Mouse (Mus musculus): ENCODE results near the gene Lrp3. TPM values are rescaled to one million over a fixed set of nuclear protein-coding genes. Genes with fewer than 3 reads are reported as not detected.

The Lrp3 gene
- polyA plus RNA-seq, 1 experiment from 2014 or later: 8.3 TPM

DNA sequence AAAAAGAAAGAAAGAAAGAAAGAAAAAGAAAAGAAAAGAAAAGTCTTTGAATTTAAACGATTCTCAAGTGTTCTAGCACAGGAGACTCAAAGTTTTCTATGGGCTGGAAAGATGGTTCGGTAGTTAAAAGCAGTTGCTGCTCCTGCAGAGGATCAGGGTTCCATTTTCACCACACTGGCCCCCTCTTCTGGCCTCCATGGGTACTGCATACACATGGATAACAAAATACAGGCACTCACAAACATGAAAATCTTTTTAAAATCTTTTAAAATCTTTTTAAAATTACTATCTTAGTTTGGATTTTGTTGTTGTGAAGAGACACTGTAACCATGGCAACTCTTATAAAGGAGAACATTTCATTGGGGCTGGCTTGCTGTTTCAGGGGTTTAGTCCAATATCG lies 15.0 kb upstream of the Lrp3 start:
- H3K4me1 ChIP-seq: peaks cover 8% of the 10 kb centered on the region; the same call in 1 of the 2 replicates
- 78% methylated on average over 3 of the region's 3 CpGs for WGBS
- H3K27me3 ChIP-seq: no peaks in the 10 kb centered on the region
- H3K36me3 ChIP-seq: no peaks in the 10 kb centered on the region
- no peak overlapping the region for H3K4me2 ChIP-seq
- no peak for ATAC-seq (ENCODE audit: insufficient number of reproducible peaks, low FRiP score, low TSS enrichment, low read depth)
- H3K4me3 ChIP-seq: no peak overlapping the region
- no peak overlapping the region for H3K9ac ChIP-seq
- H3K27ac ChIP-seq: no peak overlapping the region
- no peaks in the 10 kb centered on the region for H3K9me3 ChIP-seq

DNA sequence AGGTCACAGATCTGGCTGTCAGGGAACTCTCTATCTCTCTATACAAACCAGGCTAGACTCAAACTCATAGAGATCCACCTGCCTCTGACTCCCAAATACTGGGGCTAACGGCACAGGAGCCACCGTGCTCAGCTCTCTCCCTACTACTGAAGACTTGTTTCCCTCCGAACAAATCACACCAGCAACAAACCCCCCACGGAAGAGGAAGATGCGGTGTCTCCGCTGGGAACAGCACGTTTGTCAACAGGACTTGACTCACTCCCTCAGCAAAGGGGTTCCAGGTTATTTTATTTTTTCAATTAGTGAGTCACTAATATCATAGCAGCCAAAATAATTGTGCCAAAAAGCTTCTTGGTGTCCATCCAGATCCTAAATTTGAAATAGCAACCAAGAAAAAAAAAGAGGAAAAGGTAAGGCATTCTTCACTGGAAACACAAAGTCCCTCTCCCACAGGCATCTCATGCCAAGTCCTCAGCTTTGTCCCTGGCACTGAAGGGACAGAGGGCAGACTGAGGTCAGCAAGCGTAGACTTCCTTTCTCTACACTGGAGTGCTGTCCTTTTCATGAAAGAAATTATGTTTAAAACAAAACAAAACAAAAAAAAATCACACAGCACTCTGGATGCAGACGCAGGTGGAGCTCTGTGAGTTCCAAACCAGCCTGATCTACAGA lies 5.5 kb upstream of the Lrp3 start:
- Histone ChIP-seq H3K4me2 (no peak overlapping the region), H3K4me1 (peaks cover 1% of the 10 kb centered on the region; the same call in 1 of the 2 replicates), H3K9ac (no peak overlapping the region), H3K27me3 (no peaks in the 10 kb centered on the region), H3K9me3 (no peaks in the 10 kb centered on the region), H3K27ac (no peak overlapping the region), H3K36me3 (no peaks in the 10 kb centered on the region), H3K4me3 (no peak overlapping the region)
- ATAC-seq (ENCODE audit: insufficient number of reproducible peaks, low FRiP score, low TSS enrichment, low read depth): no peak
- WGBS: 75% methylated on average over 9 of the region's 9 CpGs

DNA sequence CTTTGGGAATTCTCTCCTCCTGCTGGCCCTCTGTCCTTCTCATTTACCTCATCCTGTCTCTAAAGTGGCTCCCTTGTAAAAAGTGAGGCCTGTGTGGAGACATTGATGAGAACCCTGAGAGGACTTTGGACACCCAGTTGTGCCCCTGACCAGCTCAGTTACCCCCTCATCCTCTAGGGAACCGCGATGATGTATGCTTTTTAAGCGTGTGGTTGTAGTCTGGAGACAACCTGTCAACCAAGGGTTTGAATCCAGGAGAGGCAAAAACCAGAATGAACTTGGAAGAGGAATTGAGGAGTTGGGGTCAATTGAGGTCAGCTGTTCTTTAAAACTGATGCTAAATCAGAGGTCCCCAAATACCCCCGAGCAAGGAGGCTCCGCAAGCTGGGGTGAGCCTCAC lies 433 bp upstream of the Lrp3 start:
- Histone ChIP-seq H3K27me3 (peaks cover 5% of the 10 kb centered on the region; the same call in 1 of the 2 replicates), H3K36me3 (peaks cover 9% of the 10 kb centered on the region), H3K27ac (no peak overlapping the region), H3K4me3 (peak overlapping the region; percentile 78), H3K4me1 (peaks cover 18% of the 10 kb centered on the region), H3K4me2 (peak overlapping the region; percentile 86), H3K9ac (no peak overlapping the region), H3K9me3 (no peaks in the 10 kb centered on the region)
- no peak for ATAC-seq (ENCODE audit: insufficient number of reproducible peaks, low FRiP score, low TSS enrichment, low read depth)
- WGBS: 43% methylated on average over 5 of the region's 5 CpGs

DNA sequence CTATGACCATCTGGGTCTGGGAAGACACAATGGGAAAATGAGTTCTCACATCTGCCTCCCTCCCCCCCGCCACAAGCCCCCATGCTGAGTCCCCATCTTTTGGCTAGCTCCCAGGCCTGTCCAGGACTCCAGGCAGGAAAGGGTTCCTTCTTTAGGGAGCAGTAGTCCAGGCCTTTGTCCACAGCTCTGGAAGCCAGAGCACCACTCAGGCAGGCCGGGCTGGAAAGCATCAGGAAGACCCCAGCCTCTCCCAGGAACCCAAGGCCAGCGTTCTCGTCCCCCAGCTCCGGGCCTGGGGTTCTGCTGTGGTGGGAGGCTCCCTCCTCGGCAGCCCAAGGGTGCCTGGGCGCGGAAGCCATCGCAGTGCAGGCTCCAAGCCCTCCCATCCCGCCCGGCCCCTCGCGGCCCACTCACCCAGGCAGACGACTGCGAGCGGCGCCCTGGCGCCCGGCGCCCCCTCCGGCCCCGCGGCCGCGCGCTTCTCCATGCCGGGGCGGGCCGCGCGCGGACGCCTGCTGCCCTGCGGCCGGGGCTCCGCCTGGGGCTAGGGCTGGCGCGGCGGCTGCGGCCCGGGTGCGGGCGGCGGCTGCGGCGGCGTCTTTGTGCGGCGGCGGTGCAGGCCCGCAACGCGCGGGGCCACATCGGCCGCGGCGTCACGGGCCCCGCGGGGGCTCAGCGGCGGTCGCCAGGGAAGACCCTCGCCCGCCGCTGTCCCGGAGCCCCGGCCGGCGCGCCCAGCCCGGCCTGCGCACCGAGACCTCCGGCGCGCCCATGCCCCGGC lies 666 bp downstream of the Lrp3 start:
- peaks cover 18% of the 10 kb centered on the region for H3K4me1 ChIP-seq
- peak overlapping the region; percentile 60 for H3K9ac ChIP-seq
- peak overlapping the region; percentile 78 for H3K4me3 ChIP-seq
- H3K27ac ChIP-seq: peak overlapping the region; percentile 47
- no peaks in the 10 kb centered on the region for H3K9me3 ChIP-seq
- peak overlapping the region; percentile 86 for H3K4me2 ChIP-seq
- peaks cover 12% of the 10 kb centered on the region for H3K36me3 ChIP-seq
- peak; percentile 15; the same call in 1 of the 2 replicates for ATAC-seq (ENCODE audit: insufficient number of reproducible peaks, low FRiP score, low TSS enrichment, low read depth)
- WGBS: under 1% methylated on average over 68 of the region's 79 CpGs
- H3K27me3 ChIP-seq: peaks cover 5% of the 10 kb centered on the region; the same call in 1 of the 2 replicates

DNA sequence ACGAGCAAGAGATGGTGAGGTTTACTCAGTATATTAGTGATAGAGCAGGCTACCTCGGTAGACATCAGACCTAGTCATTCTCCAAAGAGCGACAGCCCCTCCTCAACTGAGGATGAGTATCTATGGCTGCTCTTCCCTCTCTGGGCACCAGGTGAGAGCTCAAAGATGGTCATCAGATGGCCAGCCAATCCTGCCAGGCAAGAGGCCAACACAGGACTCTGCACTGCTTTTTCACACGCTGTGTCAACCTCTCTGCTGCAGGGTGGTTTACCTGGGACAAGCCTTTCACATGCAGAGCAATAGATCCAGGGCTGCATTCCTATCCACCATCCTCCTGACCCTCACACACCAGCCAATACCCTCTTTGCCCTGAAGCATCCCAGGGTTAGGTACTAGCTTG lies 3.5 kb downstream of the Lrp3 start:
- 86% methylated on average over 4 of the region's 4 CpGs for WGBS
- H3K4me1 ChIP-seq: peaks cover 18% of the 10 kb centered on the region

DNA sequence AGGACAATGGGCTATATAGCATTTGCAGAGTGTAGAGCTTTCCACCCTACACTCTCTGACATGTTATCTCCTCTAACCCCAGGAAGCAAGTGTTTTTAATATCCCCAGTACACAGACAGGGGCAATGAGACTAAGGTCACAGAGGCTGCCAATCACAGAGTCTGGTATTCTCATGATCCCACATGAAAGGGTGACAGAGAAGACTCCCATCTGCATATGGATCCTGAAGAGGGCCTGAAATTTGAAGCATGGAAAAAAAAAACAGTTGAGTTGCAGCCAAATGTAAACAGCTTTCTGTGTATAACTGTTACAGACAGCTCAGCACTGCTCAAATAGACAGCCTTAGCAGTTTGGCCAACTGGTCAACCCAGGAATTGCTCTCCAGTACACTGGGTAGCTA lies 15.5 kb downstream of the Lrp3 start:
- H3K27ac ChIP-seq: no peak overlapping the region
- ATAC-seq (ENCODE audit: insufficient number of reproducible peaks, low FRiP score, low TSS enrichment, low read depth): no peak
- peaks cover 16% of the 10 kb centered on the region for H3K4me1 ChIP-seq
- H3K4me3 ChIP-seq: no peak overlapping the region
- no peaks in the 10 kb centered on the region for H3K27me3 ChIP-seq
- H3K9ac ChIP-seq: no peak overlapping the region
- no peak overlapping the region for H3K4me2 ChIP-seq
- peaks cover 51% of the 10 kb centered on the region for H3K36me3 ChIP-seq
- no peaks in the 10 kb centered on the region for H3K9me3 ChIP-seq

More for the DNA sequence above, 3.5 kb downstream of the Lrp3 start:
- no peak for ATAC-seq (ENCODE audit: insufficient number of reproducible peaks, low FRiP score, low TSS enrichment, low read depth)
- Histone ChIP-seq H3K4me3 (no peak overlapping the region), H3K4me2 (no peak overlapping the region), H3K27ac (no peak overlapping the region), H3K27me3 (peaks cover 5% of the 10 kb centered on the region; the same call in 1 of the 2 replicates), H3K9ac (no peak overlapping the region), H3K36me3 (peaks cover 12% of the 10 kb centered on the region), H3K9me3 (no peaks in the 10 kb centered on the region)

DNA sequence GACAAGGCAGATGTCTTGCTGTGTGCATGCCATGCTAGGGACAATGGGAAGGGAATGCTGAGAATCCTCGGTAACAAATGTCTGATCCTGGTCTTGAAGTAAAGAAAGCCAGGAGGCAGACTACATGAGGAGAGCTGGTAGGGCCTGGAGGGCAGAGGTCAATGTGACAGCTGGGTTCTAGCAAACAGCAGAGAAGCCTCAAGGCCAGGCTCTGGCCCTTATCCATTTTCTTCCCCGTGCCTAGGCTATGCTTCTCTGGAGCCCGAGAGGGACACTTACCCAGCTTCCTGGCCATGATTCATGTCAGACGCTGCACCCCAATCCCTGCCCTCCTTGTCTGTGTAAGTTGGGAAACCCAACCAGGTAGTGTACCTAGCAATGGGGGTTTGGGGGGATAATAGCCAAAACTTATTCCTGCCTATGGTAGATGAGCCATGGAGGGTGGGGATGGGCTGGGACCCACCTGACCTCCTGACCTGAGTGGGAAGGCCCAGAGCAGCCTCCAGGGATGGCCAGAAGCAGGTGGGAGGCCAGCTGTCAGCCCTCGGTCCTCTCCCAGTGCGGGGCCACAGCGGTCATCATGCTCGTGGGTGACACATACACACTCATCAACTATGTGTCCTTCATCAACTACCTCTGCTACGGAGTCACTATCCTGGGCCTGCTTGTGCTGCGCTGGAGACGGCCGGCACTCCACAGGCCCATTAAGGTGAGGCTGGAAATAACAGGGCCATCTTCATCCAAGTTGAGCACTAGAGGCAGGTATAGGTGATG lies 16.1 kb downstream of the Lrp3 start:
- H3K4me3 ChIP-seq: no peak overlapping the region
- WGBS: 91% methylated on average over 12 of the region's 12 CpGs
- H3K4me1 ChIP-seq: peaks cover 16% of the 10 kb centered on the region
- peaks cover 47% of the 10 kb centered on the region for H3K36me3 ChIP-seq
- H3K9me3 ChIP-seq: no peaks in the 10 kb centered on the region
- no peak overlapping the region for H3K4me2 ChIP-seq
- H3K27ac ChIP-seq: no peak overlapping the region
- ATAC-seq (ENCODE audit: insufficient number of reproducible peaks, low FRiP score, low TSS enrichment, low read depth): no peak
- no peak overlapping the region for H3K9ac ChIP-seq
- H3K27me3 ChIP-seq: no peaks in the 10 kb centered on the region

DNA sequence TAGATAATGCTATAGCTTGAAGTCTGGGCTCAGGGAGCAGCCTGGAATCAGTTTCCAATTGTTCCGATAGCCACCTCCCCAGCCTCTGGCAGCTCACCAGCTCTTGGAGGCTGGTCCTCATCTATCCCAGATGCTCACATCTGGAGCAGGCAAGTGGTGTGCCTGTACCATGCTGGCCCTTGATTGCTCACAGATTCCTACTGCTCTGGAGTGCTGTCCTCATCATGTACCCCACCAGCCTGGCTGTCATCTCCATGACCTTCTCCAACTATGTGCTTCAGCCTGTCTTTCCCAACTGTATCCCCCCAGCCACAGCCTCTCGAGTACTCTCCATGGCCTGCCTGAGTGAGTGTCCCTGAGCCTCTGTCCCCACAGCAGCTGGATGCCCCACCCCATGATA lies 18.3 kb downstream of the Lrp3 start:
- H3K9me3 ChIP-seq: no peaks in the 10 kb centered on the region
- peaks cover 26% of the 10 kb centered on the region for H3K36me3 ChIP-seq
- ATAC-seq (ENCODE audit: insufficient number of reproducible peaks, low FRiP score, low TSS enrichment, low read depth): peak; percentile 27; the same call in 1 of the 2 replicates
- H3K4me1 ChIP-seq: peaks cover 16% of the 10 kb centered on the region
- H3K27me3 ChIP-seq: no peaks in the 10 kb centered on the region
- peak overlapping the region; percentile 17 for H3K27ac ChIP-seq
- H3K4me3 ChIP-seq: no peak overlapping the region
- WGBS: 37% methylated on average over 2 of the region's 2 CpGs
- H3K4me2 ChIP-seq: no peak overlapping the region
- H3K9ac ChIP-seq: no peak overlapping the region

DNA sequence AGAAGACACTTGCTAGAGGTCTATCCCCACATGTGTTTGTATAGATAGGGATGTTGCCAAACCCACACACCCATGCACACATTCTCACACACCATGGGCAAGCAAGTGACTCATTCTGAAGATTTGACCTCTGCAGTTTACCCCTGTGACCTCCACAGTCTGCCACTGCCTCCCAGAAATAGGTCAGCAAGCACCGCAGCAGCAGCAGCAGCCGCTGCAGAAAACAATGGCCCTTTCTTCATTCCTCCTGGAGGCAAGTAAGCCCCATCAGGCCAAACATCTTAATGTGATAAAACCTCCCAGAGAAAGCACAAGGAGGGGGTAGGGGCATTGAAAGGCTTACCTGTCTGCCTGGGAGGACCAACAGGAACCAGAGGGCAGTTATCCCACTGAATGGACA lies 24.0 kb downstream of the Lrp3 start:
- H3K9me3 ChIP-seq: no peaks in the 10 kb centered on the region
- H3K36me3 ChIP-seq: no peaks in the 10 kb centered on the region
- no peak overlapping the region for H3K4me2 ChIP-seq
- no peak overlapping the region for H3K27ac ChIP-seq
- no peak for ATAC-seq (ENCODE audit: insufficient number of reproducible peaks, low FRiP score, low TSS enrichment, low read depth)
- H3K4me3 ChIP-seq: no peak overlapping the region
- 28% methylated on average over 2 of the region's 2 CpGs for WGBS
- no peak overlapping the region for H3K9ac ChIP-seq
- H3K4me1 ChIP-seq: peaks cover 2% of the 10 kb centered on the region
- peaks cover 34% of the 10 kb centered on the region for H3K27me3 ChIP-seq

DNA sequence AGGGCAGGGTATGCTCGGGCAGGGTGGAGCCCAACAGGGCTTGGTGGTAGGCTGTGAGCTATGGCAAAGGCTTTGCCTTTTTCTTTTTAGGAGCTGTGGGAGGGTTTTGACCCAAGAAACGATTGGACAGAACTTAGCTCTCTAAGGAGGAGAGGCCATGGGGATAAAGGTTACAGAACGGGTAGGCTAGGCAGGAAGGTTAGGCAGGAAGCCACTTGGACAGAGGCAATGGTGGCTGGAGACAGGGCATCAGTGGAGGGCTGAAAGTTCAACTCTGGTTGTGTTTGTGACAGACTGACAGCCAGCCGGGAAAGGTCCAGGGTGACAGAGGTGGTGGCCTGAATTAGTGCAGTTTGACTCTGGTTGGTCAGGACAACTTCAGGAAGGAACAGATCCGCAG lies 25.6 kb downstream of the Lrp3 start:
- ATAC-seq (ENCODE audit: insufficient number of reproducible peaks, low FRiP score, low TSS enrichment, low read depth): no peak
- Histone ChIP-seq H3K27me3 (peaks cover 50% of the 10 kb centered on the region), H3K9me3 (no peaks in the 10 kb centered on the region), H3K27ac (no peak overlapping the region), H3K9ac (no peak overlapping the region), H3K36me3 (no peaks in the 10 kb centered on the region), H3K4me2 (no peak overlapping the region), H3K4me1 (peaks cover 18% of the 10 kb centered on the region), H3K4me3 (no peak overlapping the region)
- 66% methylated on average over 5 of the region's 5 CpGs for WGBS

DNA sequence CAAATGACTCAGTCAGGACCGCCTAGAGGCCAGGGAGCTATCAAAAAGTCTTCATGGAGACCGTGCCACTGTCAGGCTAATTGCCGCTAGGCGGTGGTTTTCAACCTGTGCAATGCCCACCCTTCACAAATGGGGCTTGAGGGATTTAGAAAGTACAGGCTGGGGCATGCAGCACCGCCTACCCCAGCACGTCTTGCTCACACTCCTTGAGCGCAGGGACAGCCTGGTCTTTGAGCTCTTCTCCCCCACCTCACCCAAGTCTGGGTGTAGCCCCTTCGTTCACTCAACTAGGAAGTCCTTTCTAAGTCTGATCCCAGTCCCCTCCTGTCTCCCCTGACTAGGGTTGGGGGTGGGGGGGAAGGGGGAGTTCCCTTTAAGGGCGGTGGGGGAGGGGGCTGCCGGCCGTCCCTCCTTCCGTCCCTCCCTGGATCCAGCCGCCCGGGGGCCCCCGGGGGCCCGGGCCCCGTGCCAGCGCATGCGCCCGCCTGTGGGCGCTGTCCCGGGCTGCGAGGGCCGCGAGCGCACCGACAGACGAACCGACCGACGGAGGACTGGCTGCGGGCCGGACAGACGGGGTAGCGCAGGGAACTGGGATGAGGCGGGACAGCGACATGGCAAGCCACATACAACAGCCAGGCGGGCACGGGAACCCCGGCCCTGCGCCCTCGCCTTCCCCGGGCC lies 29.3 kb downstream of the Lrp3 start, which contains the start of gene Slc7a10:
Gene Slc7a10 (plus strand): TSS at position 497 of the 681 bp plus-strand sequence.
- Histone ChIP-seq H3K4me1 (peaks cover 19% of the 10 kb centered on the region), H3K4me3 (peak within 1 kb of the TSS; percentile 42), H3K27me3 (peaks cover 61% of the 10 kb centered on the region), H3K9ac (peak within 1 kb of the TSS; percentile 41), H3K36me3 (no peaks in the 10 kb centered on the region), H3K9me3 (0 out of 2 replicates have a peak, but pooled peaks cover 4% of the 10 kb centered on the region), H3K4me2 (peak within 1 kb of the TSS; percentile 85), H3K27ac (no peak within 1 kb of the TSS)
- no peak for ATAC-seq (ENCODE audit: insufficient number of reproducible peaks, low FRiP score, low TSS enrichment, low read depth)
- 2% methylated on average over 39 of the region's 43 CpGs for WGBS

Measured in limb, embryonic 15.5 days (tissue).